Mouse (Mus musculus) natural killer cell, adult 2 months (primary cell): ENCODE data around the gene Slc9a6.
A peak's percentile ranks its signal among the peaks of the same experiment; 100 is the strongest.

Source experiments
- DNase-seq, 2 experiments: peaks; one replicate each; pipeline ENCODE4 v3.0.0; 2022; ENCODE audit warnings: low spot score in 2 of 2

Gene Slc9a6

GRCm38 (mm10) chrX:56609623-56610317 is at the start of gene Slc9a6:
Gene Slc9a6 (plus strand): TSS chrX:56609757.
- peak; percentile 44 to 65 for DNase-seq

- DNase-seq = peak in 1 of 2 experiments; percentile 5
These were observed 37.1 kb upstream of the Slc9a6 start for GRCm38 (mm10) chrX:56572465-56572864.

- no peak for DNase-seq
These were observed 31.4 kb upstream of the Slc9a6 start for GRCm38 (mm10) chrX:56578200-56578599.

- DNase-seq = no peak
These were observed 12.2 kb upstream of the Slc9a6 start for GRCm38 (mm10) chrX:56597219-56597886.

- DNase-seq = peak; percentile 82 to 85
These were observed 11.5 kb upstream of the Slc9a6 start, which contains the start of gene Mmgt1 for GRCm38 (mm10) chrX:56597887-56598640. Gene Mmgt1 (minus strand): TSS chrX:56598069.

GRCm38 (mm10) chrX:56606536-56606935 is 3.0 kb upstream of the Slc9a6 start:
- no peak for DNase-seq

- no peak for DNase-seq
These were observed 2.4 kb upstream of the Slc9a6 start for GRCm38 (mm10) chrX:56607032-56607710.

- no peak for DNase-seq
These were observed 303 bp upstream of the Slc9a6 start for GRCm38 (mm10) chrX:56609285-56609622.

- DNase-seq = no peak
These were observed 749 bp downstream of the Slc9a6 start for GRCm38 (mm10) chrX:56610318-56610694.

- DNase-seq = no peak
These were observed 5.7 kb downstream of the Slc9a6 start for GRCm38 (mm10) chrX:56615236-56615635.

- no peak for DNase-seq
These were observed 26.6 kb downstream of the Slc9a6 start for GRCm38 (mm10) chrX:56636185-56636584.

- no peak for DNase-seq
These were observed 30.5 kb downstream of the Slc9a6 start for GRCm38 (mm10) chrX:56640066-56640465.

- DNase-seq = no peak
These were observed 40.2 kb downstream of the Slc9a6 start for GRCm38 (mm10) chrX:56649549-56650354.

GRCm38 (mm10) chrX:56650355-56650652 is 40.7 kb downstream of the Slc9a6 start:
- no peak for DNase-seq

- no peak for DNase-seq
These were observed 41.3 kb downstream of the Slc9a6 start for GRCm38 (mm10) chrX:56650885-56651284.

GRCm38 (mm10) chrX:56651738-56652137 is 42.2 kb downstream of the Slc9a6 start:
- DNase-seq = no peak

GRCm38 (mm10) chrX:56655686-56656085 is 46.1 kb downstream of the Slc9a6 start:
- no peak for DNase-seq

- DNase-seq = no peak
These were observed 49.7 kb downstream of the Slc9a6 start for GRCm38 (mm10) chrX:56659286-56659685.

- DNase-seq = no peak
These were observed 51.6 kb downstream of the Slc9a6 start for GRCm38 (mm10) chrX:56661143-56661542.

GRCm38 (mm10) chrX:56662316-56662715 is 52.8 kb downstream of the Slc9a6 start:
- DNase-seq = no peak

- DNase-seq = no peak
These were observed 53.8 kb downstream of the Slc9a6 start for GRCm38 (mm10) chrX:56663377-56663776.
